Mouse (Mus musculus): ENCODE measurements around the gene Ttyh1. TPM values are rescaled to one million over a fixed set of nuclear protein-coding genes. Genes with fewer than 3 reads are reported as not detected.

The Ttyh1 gene
- polyA plus RNA-seq, 1 experiment: 5.3 TPM

DNA sequence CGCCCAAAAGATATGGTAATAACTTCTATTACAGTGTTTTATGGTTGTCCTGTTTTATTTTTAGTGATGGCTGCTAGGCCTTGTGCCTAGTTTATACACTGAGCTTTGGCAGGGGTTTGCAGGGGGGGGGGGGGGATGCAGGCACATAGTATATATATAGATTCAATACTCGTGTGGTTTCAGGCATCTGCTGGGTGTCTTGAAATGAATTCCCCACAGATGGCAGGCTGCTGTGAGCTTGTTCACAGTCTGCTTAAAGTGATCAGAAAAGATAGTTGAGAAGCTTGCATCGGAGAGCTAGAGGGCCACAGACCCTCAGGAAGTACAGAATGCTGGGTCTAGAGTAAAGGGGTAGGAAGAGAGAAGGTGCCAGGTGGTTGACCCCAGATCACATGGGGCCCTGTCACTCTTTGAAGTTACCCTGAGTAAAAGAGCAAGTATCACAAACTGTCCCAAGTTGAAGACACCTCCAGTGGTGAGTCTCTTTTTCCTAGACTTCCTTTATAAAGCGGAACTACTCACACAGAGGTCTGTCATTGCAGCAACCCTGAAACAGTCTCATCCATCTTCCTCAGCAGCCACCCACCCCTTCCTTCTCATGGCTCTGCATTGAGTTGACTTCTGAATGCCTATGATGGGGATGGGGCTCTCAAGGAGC lies 31.8 kb upstream of the Ttyh1 start:
- TF ChIP-seq POLR2A (IDR thresholded peaks at IDR 0.05; ENCODE audit: borderline replicate concordance, control insufficient read depth, low read depth, low read length) (no peak), CTCF (IDR thresholded peaks at IDR 0.05; ENCODE audit: control insufficient read depth, insufficient read depth, low read length) (no peak)
- Histone ChIP-seq H3K27ac (ENCODE audit: control insufficient read depth, insufficient read depth, low read depth, low read length, poor library complexity) (peak overlapping the region; percentile 59), H3K4me1 (ENCODE audit: control insufficient read depth, insufficient read depth, low read length) (peaks cover 10% of the 10 kb centered on the region), H3K4me3 (replicated peaks; ENCODE audit: control insufficient read depth, low read depth, low read length) (no peak overlapping the region)
- 27% methylated on average over 4 of the region's 4 CpGs for WGBS

- WGBS: 73% methylated on average over 6 of the region's 6 CpGs
- Histone ChIP-seq H3K4me3 (replicated peaks; ENCODE audit: control insufficient read depth, low read depth, low read length) (no peak overlapping the region), H3K4me1 (ENCODE audit: control insufficient read depth, insufficient read depth, low read length) (peaks cover 10% of the 10 kb centered on the region), H3K27ac (ENCODE audit: control insufficient read depth, insufficient read depth, low read depth, low read length, poor library complexity) (peak overlapping the region; percentile 34; the same call in 1 of the 2 replicates)
- TF ChIP-seq POLR2A (IDR thresholded peaks at IDR 0.05; ENCODE audit: borderline replicate concordance, control insufficient read depth, low read depth, low read length) (no peak), CTCF (IDR thresholded peaks at IDR 0.05; ENCODE audit: control insufficient read depth, insufficient read depth, low read length) (no peak)
Observed at GRCm38 (mm10) chr7:4087896-4088480, 31.2 kb upstream of the Ttyh1 start.

GRCm38 (mm10) chr7:4088679-4089078 lies 30.5 kb upstream of the Ttyh1 start:
- H3K27ac ChIP-seq (ENCODE audit: control insufficient read depth, insufficient read depth, low read depth, low read length, poor library complexity): no peak overlapping the region
- TF ChIP-seq CTCF (IDR thresholded peaks at IDR 0.05; ENCODE audit: control insufficient read depth, insufficient read depth, low read length) (no peak), POLR2A (IDR thresholded peaks at IDR 0.05; ENCODE audit: borderline replicate concordance, control insufficient read depth, low read depth, low read length) (no peak)
- H3K4me1 ChIP-seq (ENCODE audit: control insufficient read depth, insufficient read depth, low read length): peaks cover 10% of the 10 kb centered on the region
- WGBS: 28% methylated on average over 2 of the region's 2 CpGs
- H3K4me3 ChIP-seq (replicated peaks; ENCODE audit: control insufficient read depth, low read depth, low read length): no peak overlapping the region

GRCm38 (mm10) chr7:4091170-4091569 lies 28.0 kb upstream of the Ttyh1 start:
- no peak overlapping the region for H3K27ac ChIP-seq (ENCODE audit: control insufficient read depth, insufficient read depth, low read depth, low read length, poor library complexity)
- peaks cover 7% of the 10 kb centered on the region for H3K4me1 ChIP-seq (ENCODE audit: control insufficient read depth, insufficient read depth, low read length)
- no peak for TF ChIP-seq CTCF (IDR thresholded peaks at IDR 0.05; ENCODE audit: control insufficient read depth, insufficient read depth, low read length)
- no peak for TF ChIP-seq POLR2A (IDR thresholded peaks at IDR 0.05; ENCODE audit: borderline replicate concordance, control insufficient read depth, low read depth, low read length)
- 52% methylated on average over 8 of the region's 8 CpGs for WGBS
- H3K4me3 ChIP-seq (replicated peaks; ENCODE audit: control insufficient read depth, low read depth, low read length): no peak overlapping the region

DNA sequence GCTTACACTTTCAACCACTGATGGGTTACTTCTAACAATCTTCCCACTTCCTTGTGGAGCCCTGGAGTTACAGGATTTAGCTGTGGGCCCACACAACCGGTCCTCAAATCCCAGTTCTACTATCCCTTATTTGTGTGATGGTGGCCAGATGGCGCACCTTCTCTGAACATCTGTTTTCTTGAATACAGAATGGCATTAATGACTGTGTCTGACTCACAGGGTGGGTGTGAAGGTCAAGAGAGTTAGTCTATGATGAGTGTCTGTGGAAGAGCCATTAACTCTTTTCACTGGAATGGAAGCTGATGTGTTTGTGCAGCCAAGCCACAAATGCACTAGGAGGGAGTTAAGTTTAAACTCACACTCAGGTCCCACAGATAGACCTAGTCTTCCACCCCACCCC lies 20.9 kb upstream of the Ttyh1 start:
- TF ChIP-seq POLR2A (IDR thresholded peaks at IDR 0.05; ENCODE audit: borderline replicate concordance, control insufficient read depth, low read depth, low read length) (no peak), CTCF (IDR thresholded peaks at IDR 0.05; ENCODE audit: control insufficient read depth, insufficient read depth, low read length) (no peak)
- Histone ChIP-seq H3K4me3 (replicated peaks; ENCODE audit: control insufficient read depth, low read depth, low read length) (no peak overlapping the region), H3K4me1 (ENCODE audit: control insufficient read depth, insufficient read depth, low read length) (no peaks in the 10 kb centered on the region), H3K27ac (ENCODE audit: control insufficient read depth, insufficient read depth, low read depth, low read length, poor library complexity) (no peak overlapping the region)
- WGBS: 84% methylated on average over 2 of the region's 2 CpGs

- H3K27ac ChIP-seq (ENCODE audit: control insufficient read depth, insufficient read depth, low read depth, low read length, poor library complexity): no peak overlapping the region
- no peak overlapping the region for H3K4me3 ChIP-seq (replicated peaks; ENCODE audit: control insufficient read depth, low read depth, low read length)
- WGBS: 40% methylated on average over 2 of the region's 2 CpGs
- TF ChIP-seq CTCF (IDR thresholded peaks at IDR 0.05; ENCODE audit: control insufficient read depth, insufficient read depth, low read length) (no peak), POLR2A (IDR thresholded peaks at IDR 0.05; ENCODE audit: borderline replicate concordance, control insufficient read depth, low read depth, low read length) (no peak)
- no peaks in the 10 kb centered on the region for H3K4me1 ChIP-seq (ENCODE audit: control insufficient read depth, insufficient read depth, low read length)
Observed at GRCm38 (mm10) chr7:4098832-4099231, 20.4 kb upstream of the Ttyh1 start.

DNA sequence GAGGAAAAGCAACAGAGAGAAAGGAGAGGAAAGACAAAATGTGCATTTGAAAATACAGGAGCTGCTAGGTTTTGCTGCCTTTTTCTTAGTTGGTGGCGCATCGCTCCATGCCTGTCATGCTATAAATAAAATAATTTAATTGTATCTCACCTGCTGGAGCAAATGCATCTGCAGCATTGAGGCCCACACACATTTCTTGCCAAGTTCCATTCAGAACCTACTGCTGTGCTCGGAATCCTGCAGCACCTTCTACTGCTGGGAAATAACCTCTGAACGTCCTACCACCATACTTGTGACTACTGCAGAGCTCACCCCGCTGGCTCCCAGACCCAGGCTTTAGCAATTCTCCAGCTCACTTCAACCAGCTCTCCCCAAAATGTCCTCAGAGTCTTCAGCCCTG lies 18.1 kb upstream of the Ttyh1 start:
- 87% methylated on average over 5 of the region's 5 CpGs for WGBS
- TF ChIP-seq POLR2A (IDR thresholded peaks at IDR 0.05; ENCODE audit: borderline replicate concordance, control insufficient read depth, low read depth, low read length) (no peak), CTCF (IDR thresholded peaks at IDR 0.05; ENCODE audit: control insufficient read depth, insufficient read depth, low read length) (no peak)
- H3K4me1 ChIP-seq (ENCODE audit: control insufficient read depth, insufficient read depth, low read length): no peaks in the 10 kb centered on the region; the same call in 1 of the 2 replicates

DNA sequence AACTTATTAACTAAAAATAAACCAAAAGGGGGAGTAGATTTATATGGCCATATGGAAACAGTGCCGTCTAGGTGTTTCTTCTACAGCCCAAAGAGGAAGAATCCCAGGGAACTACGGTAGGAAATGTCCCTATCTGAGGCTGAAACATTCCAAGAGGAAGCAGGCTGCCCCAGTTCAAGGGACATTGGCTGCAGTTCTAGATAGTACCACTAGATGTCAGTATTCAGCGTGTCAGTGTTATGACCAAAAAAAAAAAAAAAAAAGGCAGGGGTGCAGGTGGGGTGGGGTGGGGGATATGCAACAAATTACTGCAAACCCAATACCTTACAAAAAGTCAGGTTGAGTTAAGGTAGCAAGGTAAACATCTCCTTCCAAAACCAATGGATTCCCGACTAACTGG lies 15.8 kb upstream of the Ttyh1 start:
- WGBS: 15% methylated on average over 4 of the region's 4 CpGs
- H3K4me3 ChIP-seq (replicated peaks; ENCODE audit: control insufficient read depth, low read depth, low read length): no peak overlapping the region
- no peak overlapping the region for H3K27ac ChIP-seq (ENCODE audit: control insufficient read depth, insufficient read depth, low read depth, low read length, poor library complexity)
- no peaks in the 10 kb centered on the region; the same call in 1 of the 2 replicates for H3K4me1 ChIP-seq (ENCODE audit: control insufficient read depth, insufficient read depth, low read length)
- peak; percentile 29; the same call in 1 of the 2 replicates for TF ChIP-seq CTCF (IDR thresholded peaks at IDR 0.05; ENCODE audit: control insufficient read depth, insufficient read depth, low read length)
- TF ChIP-seq POLR2A (IDR thresholded peaks at IDR 0.05; ENCODE audit: borderline replicate concordance, control insufficient read depth, low read depth, low read length): no peak

More for the DNA sequence above, 18.1 kb upstream of the Ttyh1 start:
- H3K27ac ChIP-seq (ENCODE audit: control insufficient read depth, insufficient read depth, low read depth, low read length, poor library complexity): no peak overlapping the region
- no peak overlapping the region for H3K4me3 ChIP-seq (replicated peaks; ENCODE audit: control insufficient read depth, low read depth, low read length)

Data from bone marrow, adult 2 months (tissue).